Mouse (Mus musculus): ENCODE measurements around the gene Ggt6.
"Not testable (repeated sequence)": the region's sequence is repeated elsewhere in the genome, so short reads cannot be mapped to it uniquely, and the experiment has no call there.

Gene Ggt6

GRCm38 (mm10) chr11:72411093-72411921 is 24.0 kb upstream of the Ggt6 start, which contains the start of gene Smtnl2:
TSS of gene Smtnl2 (minus strand) at chr11:72411713.
- peak; percentile 23 to 31 for DNase-seq (ENCODE audit: low spot score in 2 of 2)

DNA sequence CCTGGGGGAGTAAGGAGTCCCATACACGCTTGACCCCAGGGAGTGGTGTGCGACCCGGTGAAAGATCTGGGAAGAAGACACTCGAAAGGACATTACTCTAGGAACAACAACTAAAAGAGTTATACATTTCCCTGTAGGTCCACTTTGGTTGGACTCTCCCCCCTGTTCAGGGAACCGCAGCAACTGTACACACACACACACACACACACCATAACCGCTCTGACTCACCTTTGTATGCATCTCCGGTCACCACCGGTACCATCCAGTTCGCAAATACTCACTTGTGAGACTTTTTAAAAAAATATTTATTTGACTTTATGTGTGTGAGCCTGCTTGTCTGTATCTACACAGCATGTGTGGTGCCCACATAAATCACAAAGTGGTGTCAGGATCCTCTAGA is 23.4 kb upstream of the Ggt6 start:
- DNase-seq (ENCODE audit: low spot score in 2 of 2) = no peak

DNA sequence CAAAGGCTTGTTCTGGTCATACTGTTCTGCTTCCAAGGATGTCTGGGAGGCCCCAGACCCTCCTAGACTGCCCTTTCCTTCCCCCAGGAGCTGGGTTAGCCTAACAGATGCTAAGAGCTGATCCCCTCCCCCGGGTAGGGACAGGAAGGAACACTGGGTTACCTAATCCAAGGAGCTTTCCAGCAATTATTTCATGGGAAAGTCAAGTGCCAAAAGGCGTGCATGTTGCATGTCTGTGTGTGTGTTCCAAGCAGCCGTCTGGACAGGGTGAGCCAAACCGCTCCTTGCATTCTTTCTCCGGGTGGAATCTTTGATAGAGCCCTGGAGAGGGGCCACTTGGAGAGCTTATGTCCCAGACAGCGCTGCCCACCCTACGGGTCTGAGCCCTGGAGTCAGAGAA is 22.3 kb upstream of the Ggt6 start:
- DNase-seq (ENCODE audit: low spot score in 2 of 2) = no peak

- DNase-seq (ENCODE audit: low spot score in 2 of 2) = no peak
Measured at GRCm38 (mm10) chr11:72413601-72414190, 21.6 kb upstream of the Ggt6 start.

GRCm38 (mm10) chr11:72415155-72415554 is 20.2 kb upstream of the Ggt6 start:
- DNase-seq (ENCODE audit: low spot score in 2 of 2) = no peak

DNA sequence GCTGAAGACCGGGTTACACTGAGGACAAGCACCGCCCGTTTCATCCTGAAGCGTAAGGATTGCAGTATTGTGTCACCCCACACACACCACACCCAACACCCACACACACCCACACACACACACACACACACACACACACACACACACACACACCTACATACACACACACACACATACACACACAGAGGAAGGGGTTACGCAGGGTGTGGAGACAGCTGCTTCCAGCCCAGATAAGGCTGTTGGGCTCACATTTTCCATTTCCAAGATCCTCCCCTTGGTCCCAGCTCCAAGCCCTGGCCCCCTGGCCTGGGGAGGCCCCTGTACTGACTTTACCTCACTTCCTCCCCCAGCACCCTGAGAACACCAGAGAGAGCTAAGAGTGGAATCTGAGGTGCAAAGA is 18.7 kb upstream of the Ggt6 start:
- no peak for DNase-seq (ENCODE audit: low spot score in 2 of 2)

- DNase-seq (ENCODE audit: low spot score in 2 of 2) = no peak
Measured at GRCm38 (mm10) chr11:72417376-72417775, 17.9 kb upstream of the Ggt6 start.

DNA sequence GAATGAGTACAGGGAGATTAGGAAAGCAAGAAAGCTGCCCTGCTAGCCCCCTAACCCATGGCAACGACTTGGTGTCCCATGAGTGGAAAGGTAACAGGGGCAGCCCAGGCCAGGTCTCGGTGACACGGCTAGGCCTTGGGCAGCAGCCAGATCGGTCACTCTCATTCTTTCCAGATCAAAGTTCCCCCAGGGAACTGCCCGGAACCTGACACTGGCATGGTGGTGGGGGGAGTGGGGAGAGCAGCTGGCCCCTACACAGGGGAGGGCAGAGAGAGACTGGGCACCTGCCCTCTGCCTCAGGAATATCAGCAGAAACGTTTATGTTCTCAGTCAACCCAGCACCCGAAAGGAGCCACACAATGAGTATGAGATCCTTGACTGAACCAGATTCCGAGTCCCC is 17.1 kb upstream of the Ggt6 start:
- no peak for DNase-seq (ENCODE audit: low spot score in 2 of 2)

DNA sequence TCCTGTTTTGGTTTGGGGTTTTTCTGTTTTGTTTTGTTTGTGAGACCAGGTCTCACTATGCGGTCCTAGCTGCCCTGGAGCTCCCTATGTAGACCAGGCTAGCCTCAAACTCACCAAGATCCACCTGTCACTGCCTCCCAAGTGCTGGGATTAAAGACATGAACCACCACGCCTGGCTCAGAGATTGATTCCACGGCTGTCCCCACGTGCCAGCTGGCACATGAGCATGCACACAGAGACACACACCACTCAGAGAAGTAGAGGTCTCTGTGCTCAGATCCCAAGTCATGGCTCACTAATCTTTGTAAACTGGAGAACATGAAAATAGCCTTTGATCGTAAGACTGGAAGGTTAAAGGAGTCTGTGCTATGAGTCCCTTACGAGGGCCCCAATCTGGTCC is 16.3 kb upstream of the Ggt6 start:
- no peak for DNase-seq (ENCODE audit: low spot score in 2 of 2)

GRCm38 (mm10) chr11:72420460-72421122 is 14.7 kb upstream of the Ggt6 start:
- no peak for DNase-seq (ENCODE audit: low spot score in 2 of 2)

DNA sequence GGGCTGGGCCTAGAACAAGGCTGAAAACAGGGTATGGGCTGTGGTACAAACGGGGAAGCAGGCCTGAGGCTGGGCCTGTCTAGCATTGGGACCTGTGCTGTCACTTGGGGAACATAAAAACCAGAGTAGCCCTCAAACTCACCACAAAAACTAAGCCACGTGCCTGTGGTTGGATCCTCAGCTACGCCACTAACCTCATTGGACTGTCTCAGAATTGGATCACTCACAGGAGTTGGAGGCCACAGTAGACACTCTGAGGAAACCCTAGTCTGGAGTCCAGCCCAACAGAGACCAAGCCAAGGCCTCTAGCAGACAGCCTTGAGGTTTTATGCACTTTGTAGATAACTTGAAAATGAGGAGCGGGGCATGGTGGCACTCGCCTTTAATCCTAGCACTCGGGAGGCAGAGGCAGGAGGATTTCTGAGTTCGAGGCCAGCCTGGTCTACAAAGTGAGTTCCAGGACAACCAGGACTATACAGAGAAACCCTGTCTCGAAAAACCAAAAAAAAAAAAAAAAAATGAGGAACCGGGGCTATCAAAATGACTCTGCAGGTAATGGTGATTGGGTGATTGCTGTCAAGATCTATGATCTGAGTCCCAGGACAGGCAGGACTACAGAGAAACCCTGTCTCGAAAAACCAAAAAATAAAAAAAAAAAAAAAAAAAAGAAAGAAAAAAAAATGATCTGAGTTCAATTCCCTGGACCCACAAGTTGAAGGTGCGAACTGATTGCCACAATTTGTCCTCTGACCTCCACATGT is 13.6 kb upstream of the Ggt6 start:
- no peak for DNase-seq (ENCODE audit: low spot score in 2 of 2)

GRCm38 (mm10) chr11:72423686-72424085 is 11.6 kb upstream of the Ggt6 start:
- no peak for DNase-seq (ENCODE audit: low spot score in 2 of 2)

DNA sequence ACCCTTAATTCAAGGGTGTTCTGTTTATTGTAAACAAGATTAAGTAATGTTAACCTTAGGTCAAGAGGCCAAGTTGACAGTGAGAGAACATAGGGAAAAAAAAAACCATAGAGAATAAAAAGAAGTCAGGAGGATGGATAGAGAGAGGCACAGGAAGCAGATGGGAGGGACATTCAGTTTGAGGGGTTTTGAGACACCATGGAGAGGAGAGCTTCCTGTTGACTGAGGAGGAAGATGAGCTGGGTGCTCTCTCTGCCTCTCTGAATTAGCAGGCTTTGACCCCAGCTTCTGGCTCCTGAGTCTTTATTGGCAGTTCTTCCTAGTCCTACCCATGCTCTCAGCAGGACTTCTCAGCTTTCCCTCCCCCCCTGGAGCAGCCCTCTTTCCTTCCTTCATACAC is 10.1 kb upstream of the Ggt6 start:
- DNase-seq (ENCODE audit: low spot score in 2 of 2) = no peak

DNA sequence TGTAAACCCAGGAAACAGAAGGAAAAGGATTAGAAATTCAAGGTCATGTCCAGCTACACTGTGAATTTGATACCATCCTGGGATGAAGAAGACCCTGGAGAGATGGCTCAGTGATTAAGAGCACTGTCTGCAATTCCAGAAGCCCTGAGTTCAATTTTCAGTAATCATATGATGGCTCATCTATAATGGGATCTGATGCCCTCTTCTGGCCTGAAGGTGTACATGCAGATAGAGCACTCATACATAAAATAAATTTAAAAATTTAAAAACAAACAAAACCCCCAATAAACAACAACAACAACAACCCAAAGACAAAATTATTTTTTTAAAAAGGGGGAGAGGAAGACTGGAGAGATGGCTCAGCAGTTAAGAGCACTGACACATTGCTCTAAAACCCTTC is 8.4 kb upstream of the Ggt6 start:
- no peak for DNase-seq (ENCODE audit: low spot score in 2 of 2)

DNA sequence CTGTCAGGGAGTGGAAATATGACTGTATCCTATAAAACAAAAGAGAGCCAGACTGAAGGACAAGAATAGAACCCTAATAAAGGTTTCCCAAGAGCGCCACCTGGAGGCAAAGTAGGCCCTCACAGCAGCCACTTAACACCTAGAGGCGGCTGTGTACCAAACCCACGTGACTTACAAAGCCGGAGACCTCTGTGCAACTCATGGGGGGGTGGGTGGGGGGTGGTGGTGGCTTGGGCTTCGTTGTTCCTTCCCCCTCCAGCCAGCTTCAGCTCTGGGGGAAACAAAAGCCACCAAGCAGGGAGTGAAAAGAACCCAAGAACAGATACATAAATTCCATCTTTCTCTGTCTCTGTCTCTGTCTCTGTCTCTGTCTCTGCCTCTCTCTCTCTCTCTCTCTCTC is 6.6 kb upstream of the Ggt6 start:
- peak; percentile 59 to 78 for DNase-seq (ENCODE audit: low spot score in 2 of 2)

- DNase-seq (ENCODE audit: low spot score in 2 of 2) = peak; percentile 47 to 67
Measured at GRCm38 (mm10) chr11:72429288-72429690, 6.0 kb upstream of the Ggt6 start.

DNA sequence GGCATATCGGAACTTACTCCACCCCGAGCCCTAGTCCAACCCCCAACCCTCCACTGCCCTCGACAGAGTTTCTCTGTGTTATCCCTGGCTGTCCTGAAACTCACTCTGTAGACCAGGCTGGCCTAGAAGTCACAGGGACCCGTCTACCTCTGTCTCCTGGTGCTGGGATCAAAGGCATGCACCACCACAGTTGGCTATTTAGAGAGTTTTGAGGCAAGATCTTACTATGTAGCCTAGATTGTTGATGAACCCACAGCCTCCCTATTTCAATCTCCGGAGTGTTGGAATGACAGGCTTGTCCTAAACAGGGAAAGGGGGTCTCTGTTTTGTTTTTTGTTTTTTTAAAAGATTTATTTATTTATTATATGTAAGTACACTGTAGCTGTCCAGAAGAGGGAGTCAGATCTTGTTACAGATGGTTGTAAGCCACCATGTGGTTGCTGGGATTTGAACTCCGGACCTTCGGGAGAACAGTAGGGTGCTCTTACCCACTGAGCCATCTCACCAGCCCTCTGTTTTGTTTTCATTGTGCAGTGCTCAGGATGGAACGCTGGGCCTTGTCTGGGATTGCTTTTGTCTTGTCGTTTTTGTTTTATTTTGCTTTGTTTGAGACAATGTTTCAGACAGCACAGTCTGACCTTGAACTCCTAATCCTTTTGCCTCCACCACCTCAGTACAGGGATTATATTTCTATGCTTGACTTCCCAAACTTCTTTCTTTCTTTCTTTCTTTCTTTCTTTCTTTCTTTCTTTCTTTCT is 4.8 kb upstream of the Ggt6 start:
- DNase-seq (ENCODE audit: low spot score in 2 of 2) = not testable (repeated sequence)

- DNase-seq (ENCODE audit: low spot score in 2 of 2) = no peak
Measured at GRCm38 (mm10) chr11:72435694-72436045, 344 bp downstream of the Ggt6 start.

DNA sequence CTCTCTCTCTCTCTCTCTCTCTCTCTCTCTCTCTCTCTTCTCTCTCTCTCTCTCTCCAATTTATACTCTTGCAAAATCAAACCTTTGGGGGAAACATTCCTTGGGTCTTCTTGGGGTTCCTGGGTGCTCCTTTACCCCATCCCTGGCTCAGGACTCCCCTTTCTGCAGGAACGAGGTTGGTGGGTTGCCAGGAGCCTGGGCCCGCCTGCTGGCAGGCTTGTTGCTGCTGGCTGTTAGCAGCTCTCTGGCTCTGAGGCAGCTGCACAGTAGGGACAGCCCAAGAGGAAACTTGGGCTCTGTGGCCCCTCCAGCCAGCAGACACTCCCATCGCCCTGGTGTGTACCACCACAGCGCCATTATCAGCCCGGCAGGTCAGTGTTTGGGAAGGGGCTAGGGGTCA is 945 bp downstream of the Ggt6 start:
- DNase-seq (ENCODE audit: low spot score in 2 of 2) = no peak

DNA sequence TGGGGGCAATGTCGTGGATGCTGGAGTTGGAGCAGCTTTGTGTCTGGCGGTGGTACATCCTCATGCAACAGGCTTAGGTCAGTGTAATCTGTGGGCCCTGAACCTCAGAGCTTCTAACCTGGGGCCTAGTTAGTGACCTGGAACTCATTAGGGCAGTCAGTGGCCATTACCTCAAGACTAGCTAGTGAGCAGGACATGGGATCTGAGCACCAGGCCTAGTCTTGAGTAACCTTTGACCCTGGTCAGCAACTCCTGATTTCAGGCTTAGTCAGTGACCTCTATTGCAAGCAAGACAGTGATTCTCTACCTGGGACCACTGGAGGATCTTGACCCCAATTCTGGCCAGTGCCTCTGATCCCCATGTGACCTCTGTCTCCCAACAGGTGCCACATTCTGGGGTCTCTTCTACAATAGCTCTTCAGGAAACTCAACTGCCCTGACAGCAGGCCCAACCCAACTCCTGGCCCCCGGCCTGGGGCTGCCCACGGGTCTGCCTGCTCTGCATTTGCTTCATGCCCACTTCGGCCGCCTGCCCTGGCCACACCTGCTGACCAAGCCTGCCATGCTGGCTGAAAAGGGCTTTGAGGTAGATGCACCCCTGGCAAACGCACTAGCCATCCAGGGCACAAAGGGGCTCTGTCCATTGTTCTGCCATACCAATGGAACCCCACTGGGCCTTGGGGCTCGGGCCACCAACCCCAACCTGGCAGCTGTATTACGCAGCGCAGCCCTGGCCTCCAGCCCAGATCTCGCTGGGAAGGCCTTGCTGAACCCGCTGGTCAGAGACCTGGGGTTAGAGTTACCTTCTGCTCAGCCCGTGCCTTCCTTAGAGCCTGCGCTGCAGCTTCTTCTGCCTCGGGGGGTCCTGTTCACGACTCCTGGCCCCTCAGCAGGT is 1.7 kb downstream of the Ggt6 start:
- no peak for DNase-seq (ENCODE audit: low spot score in 2 of 2)

- no peak for DNase-seq (ENCODE audit: low spot score in 2 of 2)
Measured at GRCm38 (mm10) chr11:72438411-72438810, 3.1 kb downstream of the Ggt6 start.

Data from spleen, postnatal 14 days (tissue).